Mouse (Mus musculus) spleen, adult 2 months (tissue): ENCODE data around the gene Ppih. TPM values are rescaled to one million over a fixed set of nuclear protein-coding genes. Genes with fewer than 3 reads are reported as not detected.

ENCODE experiments used
- DNase-seq, 2 experiments: peaks; one replicate each; pipeline versions ENCODE4 v3.0.0 to v3.0.0-alpha.2; 2012 to 2021; ENCODE audit warnings: low spot score in 2 of 2, low read depth in 1 of 2
- H3K27ac ChIP-seq: fragments of 200-500 bp; 2 replicates; pipeline ENCODE4 v1.5.1; 2012; ENCODE audit warnings: low read length, inconsistent platforms; ENCODE audit not compliant: insufficient read depth
- H3K27me3 ChIP-seq: fragments of 200-500 bp; 2 replicates; pipeline ENCODE4 v1.6.1; 2012; ENCODE audit warnings: mild to moderate bottlenecking, moderate library complexity, low read length, inconsistent platforms; ENCODE audit not compliant: control insufficient read depth, insufficient read depth
- H3K36me3 ChIP-seq: fragments of 200-500 bp; 2 replicates; pipeline ENCODE4 v1.6.1; 2012; ENCODE audit warnings: mild to moderate bottlenecking, low read length, inconsistent platforms; ENCODE audit not compliant: control insufficient read depth, insufficient read depth
- H3K4me1 ChIP-seq: fragments of 200-500 bp; 2 replicates; pipeline ENCODE4 v1.6.1; 2011; ENCODE audit warnings: inconsistent platforms; ENCODE audit not compliant: control insufficient read depth, insufficient read depth, insufficient read length
- H3K4me3 ChIP-seq: fragments of 200-500 bp; 2 replicates; pipeline ENCODE4 v1.5.1; 2011; ENCODE audit warnings: mild to moderate bottlenecking, inconsistent platforms; ENCODE audit not compliant: insufficient read depth, insufficient read length; ENCODE audit errors: extremely low read depth
- CTCF ChIP-seq: fragments of 200-500 bp; IDR thresholded peaks from 2 replicates; pipeline ENCODE4 v1.5.1; 2011; ENCODE audit warnings: mild to moderate bottlenecking, inconsistent platforms; ENCODE audit not compliant: insufficient read depth, insufficient read length, insufficient replicate concordance; ENCODE audit errors: extremely low read depth
- POLR2A ChIP-seq: fragments of 200-500 bp; IDR thresholded peaks from 2 replicates; pipeline ENCODE4 v1.6.1; 2011; ENCODE audit warnings: low read depth, low read length, inconsistent platforms
- WGBS: fragments of 180-500 bp; shearing (Covaris S2); methylation state at CpG from one replicate; pipeline ENCODE4 v1.1.7; 2018; 5-methylcytosine and 5-hydroxymethylcytosine counted together
- polyA plus RNA-seq: library from polyadenylated mRNA; depleted of rRNA; stranded (reverse); fragments of >200 nt; gene quantifications from 2 replicates; pipeline ENCODE4 v1.2.3, GENCODE M21; 2012

Ppih gene
- polyA plus RNA-seq, 1 experiment, result 6.0 TPM

DNA sequence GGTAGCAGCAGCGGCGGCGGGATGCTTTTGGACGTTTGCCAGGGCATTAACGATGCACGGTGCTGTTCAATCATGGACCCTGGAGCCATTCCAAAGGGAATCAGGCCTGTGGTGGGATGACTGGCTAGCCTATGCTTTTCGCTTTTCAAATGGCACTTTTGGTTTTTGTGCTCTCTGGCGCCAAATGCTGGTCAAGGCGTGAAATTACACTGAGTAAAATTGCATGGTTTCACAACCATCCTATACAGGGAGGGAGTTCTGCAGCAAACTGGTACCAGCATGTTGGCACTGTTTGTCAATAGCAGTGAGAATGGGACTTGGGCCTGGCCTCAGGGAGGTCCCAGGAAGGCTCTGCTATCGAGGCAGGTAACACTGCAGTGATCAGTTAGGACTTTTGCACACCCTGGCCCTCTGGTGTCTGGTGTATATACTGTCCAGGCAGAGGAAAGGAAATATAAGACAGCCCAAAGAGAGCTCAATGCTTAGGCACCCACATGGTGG, 18.6 kb upstream of the Ppih start:
- DNase-seq, result peak in 1 of 2 experiments; percentile 24
- Histone ChIP-seq H3K27ac (no peak overlapping the region), H3K27me3 (no peaks in the 10 kb centered on the region), H3K4me1 (no peaks in the 10 kb centered on the region), H3K4me3 (no peak overlapping the region), H3K36me3 (no peaks in the 10 kb centered on the region)
- WGBS, result 18% methylated on average over 10 of the region's 10 CpGs
- TF ChIP-seq CTCF, result peak; percentile 46; the same call in 1 of the 2 replicates
- TF ChIP-seq POLR2A, result no peak

GRCm38 (mm10) chr4:119338422-119338821, 18.1 kb upstream of the Ppih start:
- TF ChIP-seq POLR2A (no peak), CTCF (no peak)
- Histone ChIP-seq H3K4me1 (no peaks in the 10 kb centered on the region), H3K27ac (no peak overlapping the region), H3K27me3 (no peaks in the 10 kb centered on the region), H3K4me3 (no peak overlapping the region), H3K36me3 (no peaks in the 10 kb centered on the region)
- DNase-seq, result no peak
- 89% methylated on average over 4 of the region's 4 CpGs for WGBS

- WGBS, result 88% methylated on average over 6 of the region's 6 CpGs
- DNase-seq, result no peak
Observed at GRCm38 (mm10) chr4:119333487-119333886, 13.1 kb upstream of the Ppih start.

GRCm38 (mm10) chr4:119320896-119321550, 677 bp upstream of the Ppih start:
- no peak for TF ChIP-seq CTCF
- no peak for TF ChIP-seq POLR2A
- Histone ChIP-seq H3K4me3 (peak overlapping the region; percentile 66; the same call in 1 of the 2 replicates), H3K27me3 (no peaks in the 10 kb centered on the region), H3K36me3 (peaks cover 9% of the 10 kb centered on the region), H3K4me1 (peaks cover 5% of the 10 kb centered on the region; the same call in 1 of the 2 replicates), H3K27ac (no peak overlapping the region)
- 40% methylated on average over 10 of the region's 10 CpGs for WGBS
- no peak for DNase-seq

More at GRCm38 (mm10) chr4:119333487-119333886, 13.1 kb upstream of the Ppih start:
- TF ChIP-seq POLR2A (no peak), CTCF (no peak)
- Histone ChIP-seq H3K4me3 (no peak overlapping the region), H3K27ac (no peak overlapping the region), H3K36me3 (no peaks in the 10 kb centered on the region), H3K4me1 (no peaks in the 10 kb centered on the region), H3K27me3 (no peaks in the 10 kb centered on the region)

- WGBS, result 59% methylated on average over 1 of the region's 1 CpGs
- H3K36me3 ChIP-seq, result peaks cover 23% of the 10 kb centered on the region
- no peak overlapping the region for H3K4me3 ChIP-seq
- no peak for TF ChIP-seq CTCF
- TF ChIP-seq POLR2A, result no peak
- H3K27ac ChIP-seq, result no peak overlapping the region
- H3K27me3 ChIP-seq, result no peaks in the 10 kb centered on the region
- DNase-seq, result peak in 1 of 2 experiments; percentile 26
- H3K4me1 ChIP-seq, result no peaks in the 10 kb centered on the region
Observed at GRCm38 (mm10) chr4:119313756-119314155, 6.6 kb downstream of the Ppih start.

DNA sequence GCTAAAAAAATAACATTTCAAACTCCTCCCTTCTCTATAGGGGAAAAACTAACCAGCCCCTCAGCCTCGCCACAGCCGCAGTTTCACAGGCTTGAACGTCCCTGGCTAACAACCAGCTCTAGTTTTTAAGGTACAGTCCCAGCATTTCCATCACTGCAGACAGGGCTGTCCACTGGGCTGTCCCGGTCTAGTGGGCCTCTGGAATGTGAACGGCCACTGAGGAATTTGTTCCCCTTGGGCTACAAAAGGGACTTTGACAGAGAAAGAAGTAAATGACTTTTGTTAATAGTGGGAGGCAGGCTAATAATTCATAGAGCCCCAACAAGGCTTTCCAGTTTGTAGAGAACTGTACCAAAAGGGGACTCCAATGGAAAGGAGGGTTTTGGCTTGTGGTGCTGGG, 14.9 kb downstream of the Ppih start:
- H3K27ac ChIP-seq, result no peak overlapping the region
- WGBS, result 97% methylated on average over 5 of the region's 5 CpGs

DNA sequence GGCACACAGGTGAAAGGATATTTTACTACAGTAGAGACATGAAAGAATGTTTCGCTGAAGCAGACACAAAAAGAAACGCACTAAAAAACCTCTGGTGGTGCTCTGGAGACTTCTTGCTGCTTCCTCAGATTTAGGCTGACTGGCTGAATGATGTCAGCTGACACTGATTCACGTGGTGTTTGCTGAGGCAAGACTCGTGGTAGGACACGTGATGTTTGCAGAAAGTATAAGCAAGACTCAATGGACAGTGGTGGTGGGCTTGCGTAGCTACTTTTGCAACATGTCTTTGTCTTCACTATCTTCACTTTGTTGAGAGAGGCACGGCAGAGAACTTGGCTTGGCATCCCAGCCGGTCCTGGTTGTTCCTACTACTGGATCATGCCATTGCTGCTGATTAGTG, 17.1 kb downstream of the Ppih start:
- 90% methylated on average over 8 of the region's 8 CpGs for WGBS
- Histone ChIP-seq H3K4me3 (no peak overlapping the region), H3K36me3 (no peaks in the 10 kb centered on the region; the same call in 1 of the 2 replicates), H3K4me1 (no peaks in the 10 kb centered on the region), H3K27me3 (no peaks in the 10 kb centered on the region), H3K27ac (no peak overlapping the region)
- DNase-seq, result no peak
- TF ChIP-seq CTCF (no peak), POLR2A (no peak)

More for the DNA sequence above, 14.9 kb downstream of the Ppih start:
- Histone ChIP-seq H3K36me3 (peaks cover 3% of the 10 kb centered on the region), H3K4me3 (no peak overlapping the region), H3K27me3 (no peaks in the 10 kb centered on the region), H3K4me1 (no peaks in the 10 kb centered on the region)
- no peak for TF ChIP-seq CTCF
- DNase-seq, result no peak
